Mouse (Mus musculus): Measurements from ENCODE around the gene Tns2. TPM values are rescaled to one million over a fixed set of nuclear protein-coding genes. Genes with fewer than 3 reads are reported as not detected.

The Tns2 gene
- polyA plus RNA-seq, 1 experiment from 2014 or later = 45.9 TPM

DNA sequence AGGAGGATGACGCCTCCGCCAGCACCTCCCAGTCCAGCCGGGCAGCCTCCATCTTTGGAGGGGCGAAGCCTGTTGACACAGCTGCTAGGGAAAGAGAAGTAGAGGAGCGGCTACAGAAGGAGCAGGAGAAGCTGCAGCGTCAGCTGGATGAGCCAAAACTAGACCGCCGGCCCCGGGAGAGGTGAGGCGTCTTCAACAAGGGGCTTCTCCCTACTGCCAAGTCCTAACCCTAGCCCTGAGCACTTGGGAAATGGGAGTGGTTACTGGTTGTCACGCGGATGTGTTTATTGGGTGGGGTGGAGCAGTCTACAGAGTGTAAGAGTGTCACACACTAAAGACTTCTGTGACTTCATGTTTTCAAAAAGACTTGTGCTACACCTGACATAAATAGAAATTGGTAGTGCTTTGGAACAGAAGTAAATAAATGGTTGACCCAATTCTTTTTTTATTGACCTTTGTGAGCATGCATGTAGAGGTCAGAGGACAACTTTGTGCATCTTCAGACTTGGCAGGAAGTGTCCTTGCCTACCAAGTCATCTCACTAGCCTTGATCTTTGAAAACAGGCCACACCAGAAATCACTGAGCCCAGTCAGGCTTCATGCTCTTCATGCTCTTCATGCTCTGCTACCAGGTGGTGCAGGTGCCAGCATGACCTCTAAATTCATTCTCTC is 10.2 kb upstream of the Tns2 start:
- H3K36me3 ChIP-seq (ENCODE audit: control insufficient read depth, insufficient read depth, low read length) = peaks cover 99% of the 10 kb centered on the region
- H3K4me3 ChIP-seq (ENCODE audit: low read depth, low read length) = no peak overlapping the region
- H3K4me1 ChIP-seq (ENCODE audit: control insufficient read depth, insufficient read depth, low read length) = no peaks in the 10 kb centered on the region
- no peaks in the 10 kb centered on the region for H3K9me3 ChIP-seq (ENCODE audit: control insufficient read depth, low read length)
- H3K4me2 ChIP-seq (ENCODE audit: low read depth, low read length) = no peak overlapping the region
- DNase-seq (ENCODE audit: low spot score) (no peak), ATAC-seq (ENCODE audit: low read depth) (no peak)
- H3K9ac ChIP-seq (ENCODE audit: low read depth, low read length) = no peak overlapping the region
- no peaks in the 10 kb centered on the region for H3K27me3 ChIP-seq (replicated peaks; ENCODE audit: control insufficient read depth, insufficient read depth, low read length)
- WGBS = 82% methylated on average over 12 of the region's 12 CpGs
- no peak overlapping the region for H3K27ac ChIP-seq (replicated peaks; ENCODE audit: low read depth, low read length)

DNA sequence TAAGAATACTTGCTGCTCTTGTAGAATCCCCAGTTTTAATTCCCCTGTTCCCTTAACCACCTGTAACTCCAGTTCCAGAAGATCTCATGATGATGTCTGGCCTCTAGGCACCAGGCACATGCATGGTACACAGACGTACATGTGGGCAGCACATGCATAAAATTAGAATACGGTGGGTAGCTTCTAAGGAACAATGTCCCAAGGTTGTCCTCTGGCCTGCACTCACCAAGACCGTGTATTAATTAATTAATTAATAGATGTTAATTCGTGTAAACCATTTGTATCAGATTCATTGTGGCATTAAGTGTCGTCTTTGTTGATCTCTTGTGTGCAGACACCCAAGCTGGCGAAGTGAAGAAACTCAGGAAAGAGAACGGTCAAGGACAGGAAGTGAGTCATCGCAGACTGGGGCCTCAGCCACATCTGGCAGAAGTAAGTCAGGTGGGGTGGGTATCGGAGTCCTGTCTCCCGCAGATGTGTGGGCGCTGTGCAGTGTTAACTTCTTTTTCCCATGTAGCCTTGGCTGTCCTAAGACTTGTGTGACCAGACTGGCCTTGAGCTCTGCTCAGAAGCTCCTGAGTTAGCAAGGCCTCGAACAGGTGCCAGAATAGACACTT is 9.0 kb upstream of the Tns2 start:
- Histone ChIP-seq H3K9me3 (ENCODE audit: control insufficient read depth, low read length) (no peaks in the 10 kb centered on the region), H3K36me3 (ENCODE audit: control insufficient read depth, insufficient read depth, low read length) (peaks cover 100% of the 10 kb centered on the region), H3K4me1 (ENCODE audit: control insufficient read depth, insufficient read depth, low read length) (no peaks in the 10 kb centered on the region), H3K27ac (replicated peaks; ENCODE audit: low read depth, low read length) (no peak overlapping the region), H3K4me2 (ENCODE audit: low read depth, low read length) (no peak overlapping the region), H3K4me3 (ENCODE audit: low read depth, low read length) (no peak overlapping the region), H3K9ac (ENCODE audit: low read depth, low read length) (no peak overlapping the region), H3K27me3 (replicated peaks; ENCODE audit: control insufficient read depth, insufficient read depth, low read length) (no peaks in the 10 kb centered on the region)
- WGBS = 80% methylated on average over 12 of the region's 12 CpGs
- ATAC-seq (ENCODE audit: low read depth) (no peak), DNase-seq (ENCODE audit: low spot score) (no peak)

DNA sequence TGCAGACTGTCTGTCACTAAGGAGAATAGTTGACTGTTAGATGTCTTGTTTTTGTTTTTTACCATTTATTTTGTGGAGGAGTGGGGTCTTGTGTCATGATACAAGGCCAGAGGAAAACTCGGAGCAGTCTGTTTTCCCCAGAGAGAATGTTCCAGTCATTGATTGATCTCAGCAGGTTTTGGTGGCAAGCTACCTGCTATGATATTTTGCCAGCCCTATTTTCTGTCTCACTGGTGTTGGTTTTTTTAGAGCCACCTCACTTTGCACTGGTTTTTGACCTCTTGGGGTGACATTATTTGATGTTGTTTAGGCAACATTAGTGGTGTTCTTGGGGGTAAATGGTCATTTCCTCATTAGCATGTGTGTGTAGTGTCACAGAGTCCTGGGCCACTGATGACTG is 8.5 kb upstream of the Tns2 start:
- no peak for DNase-seq (ENCODE audit: low spot score)
- 57% methylated on average over 1 of the region's 1 CpGs for WGBS

DNA sequence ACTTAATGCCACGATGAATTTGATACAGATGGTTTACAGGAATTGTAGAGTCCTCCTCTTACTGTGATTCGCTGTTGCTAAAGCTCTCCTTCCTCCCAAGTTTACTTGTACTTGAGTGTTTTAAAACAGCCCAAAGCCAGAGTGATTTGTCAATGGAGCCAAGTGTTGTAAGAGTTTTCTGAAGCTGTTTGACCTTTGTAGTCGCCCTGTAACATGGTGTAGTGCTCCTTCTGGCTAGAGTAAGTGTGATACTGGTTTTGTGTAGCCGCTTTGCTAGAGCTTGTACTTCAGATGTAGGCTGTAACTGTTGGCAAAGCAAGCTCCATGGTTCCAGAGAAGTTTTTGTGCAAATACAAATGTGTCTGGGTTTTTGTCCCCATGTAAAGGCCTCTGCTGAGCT is 8.0 kb upstream of the Tns2 start:
- H3K4me1 ChIP-seq (ENCODE audit: control insufficient read depth, insufficient read depth, low read length) = peaks cover 2% of the 10 kb centered on the region; the same call in 1 of the 2 replicates
- H3K4me3 ChIP-seq (ENCODE audit: low read depth, low read length) = no peak overlapping the region
- ATAC-seq (ENCODE audit: low read depth) = no peak
- peaks cover 97% of the 10 kb centered on the region for H3K36me3 ChIP-seq (ENCODE audit: control insufficient read depth, insufficient read depth, low read length)
- no peak overlapping the region for H3K27ac ChIP-seq (replicated peaks; ENCODE audit: low read depth, low read length)
- no peak overlapping the region for H3K9ac ChIP-seq (ENCODE audit: low read depth, low read length)
- DNase-seq (ENCODE audit: low spot score) = no peak
- no peaks in the 10 kb centered on the region for H3K27me3 ChIP-seq (replicated peaks; ENCODE audit: control insufficient read depth, insufficient read depth, low read length)
- 90% methylated on average over 4 of the region's 4 CpGs for WGBS
- H3K4me2 ChIP-seq (ENCODE audit: low read depth, low read length) = no peak overlapping the region
- no peaks in the 10 kb centered on the region for H3K9me3 ChIP-seq (ENCODE audit: control insufficient read depth, low read length)

More for the DNA sequence above, 8.5 kb upstream of the Tns2 start:
- Histone ChIP-seq H3K9ac (ENCODE audit: low read depth, low read length) (no peak overlapping the region), H3K27ac (replicated peaks; ENCODE audit: low read depth, low read length) (no peak overlapping the region), H3K4me3 (ENCODE audit: low read depth, low read length) (no peak overlapping the region), H3K4me2 (ENCODE audit: low read depth, low read length) (no peak overlapping the region), H3K9me3 (ENCODE audit: control insufficient read depth, low read length) (no peaks in the 10 kb centered on the region), H3K27me3 (replicated peaks; ENCODE audit: control insufficient read depth, insufficient read depth, low read length) (no peaks in the 10 kb centered on the region), H3K36me3 (ENCODE audit: control insufficient read depth, insufficient read depth, low read length) (peaks cover 99% of the 10 kb centered on the region), H3K4me1 (ENCODE audit: control insufficient read depth, insufficient read depth, low read length) (no peaks in the 10 kb centered on the region)
- ATAC-seq (ENCODE audit: low read depth) = no peak

GRCm38 (mm10) chr15:102094157-102094556 is 6.1 kb upstream of the Tns2 start:
- Histone ChIP-seq H3K36me3 (ENCODE audit: control insufficient read depth, insufficient read depth, low read length) (peaks cover 80% of the 10 kb centered on the region), H3K9ac (ENCODE audit: low read depth, low read length) (no peak overlapping the region), H3K4me2 (ENCODE audit: low read depth, low read length) (no peak overlapping the region), H3K4me1 (ENCODE audit: control insufficient read depth, insufficient read depth, low read length) (peaks cover 17% of the 10 kb centered on the region), H3K27ac (replicated peaks; ENCODE audit: low read depth, low read length) (no peak overlapping the region), H3K27me3 (replicated peaks; ENCODE audit: control insufficient read depth, insufficient read depth, low read length) (no peaks in the 10 kb centered on the region), H3K9me3 (ENCODE audit: control insufficient read depth, low read length) (no peaks in the 10 kb centered on the region), H3K4me3 (ENCODE audit: low read depth, low read length) (no peak overlapping the region)
- no peak for ATAC-seq (ENCODE audit: low read depth)
- WGBS = 68% methylated on average over 2 of the region's 2 CpGs
- DNase-seq (ENCODE audit: low spot score) = no peak

GRCm38 (mm10) chr15:102094988-102095387 is 5.2 kb upstream of the Tns2 start:
- Histone ChIP-seq H3K36me3 (ENCODE audit: control insufficient read depth, insufficient read depth, low read length) (peaks cover 71% of the 10 kb centered on the region), H3K4me3 (ENCODE audit: low read depth, low read length) (no peak overlapping the region), H3K4me1 (ENCODE audit: control insufficient read depth, insufficient read depth, low read length) (peaks cover 22% of the 10 kb centered on the region), H3K9ac (ENCODE audit: low read depth, low read length) (no peak overlapping the region), H3K4me2 (ENCODE audit: low read depth, low read length) (no peak overlapping the region), H3K9me3 (ENCODE audit: control insufficient read depth, low read length) (no peaks in the 10 kb centered on the region), H3K27ac (replicated peaks; ENCODE audit: low read depth, low read length) (no peak overlapping the region), H3K27me3 (replicated peaks; ENCODE audit: control insufficient read depth, insufficient read depth, low read length) (no peaks in the 10 kb centered on the region)
- no peak for ATAC-seq (ENCODE audit: low read depth)
- 77% methylated on average over 16 of the region's 16 CpGs for WGBS
- DNase-seq (ENCODE audit: low spot score) = no peak

DNA sequence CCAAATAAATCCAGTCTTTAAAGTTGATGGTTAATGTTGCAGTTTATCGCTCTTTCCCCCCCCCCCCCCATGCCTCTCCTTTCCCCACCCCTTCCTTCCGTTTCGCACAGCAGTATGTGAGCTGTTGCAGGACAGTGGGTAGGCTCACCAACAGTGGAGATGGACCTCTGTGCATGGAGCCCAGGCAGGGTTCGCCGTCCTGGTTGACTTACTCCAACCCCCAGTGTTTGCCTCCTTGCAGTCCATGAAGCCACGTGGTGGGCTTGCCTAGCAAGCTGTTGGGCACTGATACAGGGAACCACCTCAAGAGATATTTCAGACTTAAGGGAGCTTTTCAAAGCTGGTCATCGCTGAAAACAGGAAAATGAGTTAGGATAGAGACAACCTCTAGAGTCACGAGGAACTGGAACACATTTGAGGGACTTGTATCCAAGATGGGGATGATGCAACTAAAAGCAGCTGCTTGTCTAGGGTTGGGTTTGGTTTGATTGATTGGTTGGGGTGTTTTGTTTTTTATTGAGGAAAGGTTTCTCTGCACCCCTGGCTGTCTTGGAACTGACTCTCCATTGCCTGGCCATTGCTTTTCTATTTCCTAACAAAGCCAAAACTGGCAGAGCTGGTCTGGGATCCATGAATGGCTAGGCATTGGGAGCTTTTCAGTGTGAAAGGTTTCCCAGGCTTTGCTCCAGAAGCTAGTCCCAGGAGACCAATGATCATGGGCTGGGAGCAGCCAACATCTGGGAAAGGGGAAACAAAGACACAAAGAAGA is 2.9 kb upstream of the Tns2 start:
- ATAC-seq (ENCODE audit: low read depth) = no peak
- no peaks in the 10 kb centered on the region for H3K27me3 ChIP-seq (replicated peaks; ENCODE audit: control insufficient read depth, insufficient read depth, low read length)
- H3K4me3 ChIP-seq (ENCODE audit: low read depth, low read length) = no peak overlapping the region
- no peak overlapping the region for H3K4me2 ChIP-seq (ENCODE audit: low read depth, low read length)
- no peaks in the 10 kb centered on the region for H3K9me3 ChIP-seq (ENCODE audit: control insufficient read depth, low read length)
- WGBS = 79% methylated on average over 8 of the region's 8 CpGs
- DNase-seq (ENCODE audit: low spot score) = no peak
- no peak overlapping the region for H3K9ac ChIP-seq (ENCODE audit: low read depth, low read length)
- peaks cover 48% of the 10 kb centered on the region for H3K36me3 ChIP-seq (ENCODE audit: control insufficient read depth, insufficient read depth, low read length)
- peaks cover 36% of the 10 kb centered on the region for H3K4me1 ChIP-seq (ENCODE audit: control insufficient read depth, insufficient read depth, low read length)
- peak overlapping the region; percentile 99 for H3K27ac ChIP-seq (replicated peaks; ENCODE audit: low read depth, low read length)

- DNase-seq (ENCODE audit: low spot score) (peak; percentile 86), ATAC-seq (ENCODE audit: low read depth) (no peak)
- Histone ChIP-seq H3K27me3 (replicated peaks; ENCODE audit: control insufficient read depth, insufficient read depth, low read length) (no peaks in the 10 kb centered on the region), H3K9me3 (ENCODE audit: control insufficient read depth, low read length) (no peaks in the 10 kb centered on the region), H3K4me3 (ENCODE audit: low read depth, low read length) (peak overlapping the region; percentile 63; the same call in 1 of the 2 replicates), H3K9ac (ENCODE audit: low read depth, low read length) (peak overlapping the region; percentile 71; the same call in 1 of the 2 replicates), H3K36me3 (ENCODE audit: control insufficient read depth, insufficient read depth, low read length) (peaks cover 41% of the 10 kb centered on the region), H3K4me1 (ENCODE audit: control insufficient read depth, insufficient read depth, low read length) (peaks cover 43% of the 10 kb centered on the region), H3K27ac (replicated peaks; ENCODE audit: low read depth, low read length) (peak overlapping the region; percentile 99), H3K4me2 (ENCODE audit: low read depth, low read length) (peak overlapping the region; percentile 65)
- WGBS = 17% methylated on average over 5 of the region's 5 CpGs
These were observed 2.1 kb upstream of the Tns2 start for GRCm38 (mm10) chr15:102097991-102098555.
